Mouse (Mus musculus): ENCODE measurements at regions not wholly inside any gene's neighbourhood (a gene's known extent, or its start where the extent isn't known, plus 50 kb on each side); places are given as distances from the start of the nearest gene placed in this dataset.

- no peaks in the 10 kb centered on the region for H3K36me3 ChIP-seq (ENCODE audit: control insufficient read depth, insufficient read depth)
Observed at GRCm38 (mm10) chr7:83037714-83038113, 170.6 kb downstream of the Mex3b start.

GRCm38 (mm10) chr7:83043746-83044145 lies 176.6 kb downstream of the Mex3b start:
- H3K79me2 ChIP-seq (ENCODE audit: control insufficient read depth, insufficient read depth), result no peaks in the 10 kb centered on the region
- TF ChIP-seq MAX (IDR thresholded peaks at IDR 0.05), result no peak
- TF ChIP-seq MYOG (IDR thresholded peaks at IDR 0.05; ENCODE audit: control insufficient read depth, extremely low read depth, insufficient read length), result no peak
- no peak for TF ChIP-seq CEBPB (IDR thresholded peaks at IDR 0.05; ENCODE audit: low read depth)
- TF ChIP-seq CTCF (IDR thresholded peaks at IDR 0.05; ENCODE audit: control insufficient read depth, insufficient read depth, insufficient read length), result no peak
- TF ChIP-seq USF1 (IDR thresholded peaks at IDR 0.05; ENCODE audit: low read depth), result no peak
- TF ChIP-seq MYOD1 (IDR thresholded peaks at IDR 0.05; ENCODE audit: control insufficient read depth, insufficient read length, low read depth), result no peak
- TF ChIP-seq FOSL1 (IDR thresholded peaks at IDR 0.05; ENCODE audit: insufficient read depth, low read length, poor library complexity, severe bottlenecking), result no peak
- no peaks in the 10 kb centered on the region for H3K79me3 ChIP-seq (ENCODE audit: low read depth)
- H3K4me3 ChIP-seq (ENCODE audit: insufficient read depth, poor library complexity, severe bottlenecking), result no peak overlapping the region
- no peaks in the 10 kb centered on the region for H3K27me3 ChIP-seq (ENCODE audit: control insufficient read depth, insufficient read depth, insufficient read length)
- no peaks in the 10 kb centered on the region for H3K36me3 ChIP-seq (ENCODE audit: control insufficient read depth, insufficient read depth)
- H3ac ChIP-seq (ENCODE audit: control insufficient read depth, insufficient read length, low read depth), result no peak overlapping the region

More at GRCm38 (mm10) chr7:83037714-83038113, 170.6 kb downstream of the Mex3b start:
- TF ChIP-seq MAX (IDR thresholded peaks at IDR 0.05), result no peak
- no peak for TF ChIP-seq USF1 (IDR thresholded peaks at IDR 0.05; ENCODE audit: low read depth)
- TF ChIP-seq CTCF (IDR thresholded peaks at IDR 0.05; ENCODE audit: control insufficient read depth, insufficient read depth, insufficient read length), result no peak
- TF ChIP-seq MYOD1 (IDR thresholded peaks at IDR 0.05; ENCODE audit: control insufficient read depth, insufficient read length, low read depth), result no peak
- TF ChIP-seq CEBPB (IDR thresholded peaks at IDR 0.05; ENCODE audit: low read depth), result no peak
- H3K79me2 ChIP-seq (ENCODE audit: control insufficient read depth, insufficient read depth), result no peaks in the 10 kb centered on the region
- H3K79me3 ChIP-seq (ENCODE audit: low read depth), result no peaks in the 10 kb centered on the region
- no peak overlapping the region for H3K4me3 ChIP-seq (ENCODE audit: insufficient read depth, poor library complexity, severe bottlenecking)
- no peaks in the 10 kb centered on the region for H3K27me3 ChIP-seq (ENCODE audit: control insufficient read depth, insufficient read depth, insufficient read length)
- H3ac ChIP-seq (ENCODE audit: control insufficient read depth, insufficient read length, low read depth), result no peak overlapping the region

GRCm38 (mm10) chr7:83045266-83045665 lies 178.1 kb downstream of the Mex3b start:
- TF ChIP-seq CTCF (IDR thresholded peaks at IDR 0.05; ENCODE audit: control insufficient read depth, insufficient read depth, insufficient read length), result no peak

GRCm38 (mm10) chr7:83050011-83050410 lies 182.9 kb downstream of the Mex3b start:
- Histone ChIP-seq H3K4me3 (ENCODE audit: insufficient read depth, poor library complexity, severe bottlenecking) (no peak overlapping the region), H3K79me3 (ENCODE audit: low read depth) (no peaks in the 10 kb centered on the region), H3K36me3 (ENCODE audit: control insufficient read depth, insufficient read depth) (no peaks in the 10 kb centered on the region), H3K27me3 (ENCODE audit: control insufficient read depth, insufficient read depth, insufficient read length) (no peaks in the 10 kb centered on the region), H3ac (ENCODE audit: control insufficient read depth, insufficient read length, low read depth) (no peak overlapping the region), H3K79me2 (ENCODE audit: control insufficient read depth, insufficient read depth) (no peaks in the 10 kb centered on the region)
- TF ChIP-seq USF1 (IDR thresholded peaks at IDR 0.05; ENCODE audit: low read depth) (no peak), CEBPB (IDR thresholded peaks at IDR 0.05; ENCODE audit: low read depth) (no peak), FOSL1 (IDR thresholded peaks at IDR 0.05; ENCODE audit: insufficient read depth, low read length, poor library complexity, severe bottlenecking) (no peak), MAX (IDR thresholded peaks at IDR 0.05) (no peak)

More at GRCm38 (mm10) chr7:83045266-83045665, 178.1 kb downstream of the Mex3b start:
- Histone ChIP-seq H3K36me3 (ENCODE audit: control insufficient read depth, insufficient read depth) (no peaks in the 10 kb centered on the region), H3K79me2 (ENCODE audit: control insufficient read depth, insufficient read depth) (no peaks in the 10 kb centered on the region), H3K27me3 (ENCODE audit: control insufficient read depth, insufficient read depth, insufficient read length) (no peaks in the 10 kb centered on the region), H3ac (ENCODE audit: control insufficient read depth, insufficient read length, low read depth) (no peak overlapping the region), H3K4me3 (ENCODE audit: insufficient read depth, poor library complexity, severe bottlenecking) (no peak overlapping the region), H3K79me3 (ENCODE audit: low read depth) (no peaks in the 10 kb centered on the region)

GRCm38 (mm10) chr7:83050833-83051497 lies 183.8 kb downstream of the Mex3b start:
- Histone ChIP-seq H3K4me3 (ENCODE audit: insufficient read depth, poor library complexity, severe bottlenecking) (no peak overlapping the region), H3K36me3 (ENCODE audit: control insufficient read depth, insufficient read depth) (no peaks in the 10 kb centered on the region), H3K79me3 (ENCODE audit: low read depth) (no peaks in the 10 kb centered on the region), H3K27me3 (ENCODE audit: control insufficient read depth, insufficient read depth, insufficient read length) (no peaks in the 10 kb centered on the region), H3ac (ENCODE audit: control insufficient read depth, insufficient read length, low read depth) (no peak overlapping the region), H3K79me2 (ENCODE audit: control insufficient read depth, insufficient read depth) (no peaks in the 10 kb centered on the region)
- no peak for TF ChIP-seq MYOD1 (IDR thresholded peaks at IDR 0.05; ENCODE audit: control insufficient read depth, insufficient read length, low read depth)
- TF ChIP-seq CTCF (IDR thresholded peaks at IDR 0.05; ENCODE audit: control insufficient read depth, insufficient read depth, insufficient read length), result no peak
- TF ChIP-seq USF1 (IDR thresholded peaks at IDR 0.05; ENCODE audit: low read depth), result no peak
- TF ChIP-seq MYOG (IDR thresholded peaks at IDR 0.05; ENCODE audit: control insufficient read depth, extremely low read depth, insufficient read length), result no peak
- TF ChIP-seq FOSL1 (IDR thresholded peaks at IDR 0.05; ENCODE audit: insufficient read depth, low read length, poor library complexity, severe bottlenecking), result no peak
- no peak for TF ChIP-seq MAX (IDR thresholded peaks at IDR 0.05)
- TF ChIP-seq CEBPB (IDR thresholded peaks at IDR 0.05; ENCODE audit: low read depth), result no peak

GRCm38 (mm10) chr7:83056101-83056935 lies 189.2 kb downstream of the Mex3b start:
- no peaks in the 10 kb centered on the region for H3K79me3 ChIP-seq (ENCODE audit: low read depth)
- H3K4me3 ChIP-seq (ENCODE audit: insufficient read depth, poor library complexity, severe bottlenecking), result no peak overlapping the region
- H3K27me3 ChIP-seq (ENCODE audit: control insufficient read depth, insufficient read depth, insufficient read length), result no peaks in the 10 kb centered on the region
- peak; percentile 71 for TF ChIP-seq USF1 (IDR thresholded peaks at IDR 0.05; ENCODE audit: low read depth)
- TF ChIP-seq MYOG (IDR thresholded peaks at IDR 0.05; ENCODE audit: control insufficient read depth, extremely low read depth, insufficient read length), result no peak
- no peak for TF ChIP-seq FOSL1 (IDR thresholded peaks at IDR 0.05; ENCODE audit: insufficient read depth, low read length, poor library complexity, severe bottlenecking)
- H3K79me2 ChIP-seq (ENCODE audit: control insufficient read depth, insufficient read depth), result no peaks in the 10 kb centered on the region
- H3K36me3 ChIP-seq (ENCODE audit: control insufficient read depth, insufficient read depth), result no peaks in the 10 kb centered on the region
- no peak overlapping the region for H3ac ChIP-seq (ENCODE audit: control insufficient read depth, insufficient read length, low read depth)

All from C2C12 (cell line).